Mouse (Mus musculus): ENCODE measurements around the gene Cebpzos. TPM values are rescaled to one million over a fixed set of nuclear protein-coding genes. Genes with fewer than 3 reads are reported as not detected.

Gene Cebpzos
- polyA plus RNA-seq, 1 experiment from 2014 or later, result 121 TPM

- no peaks in the 10 kb centered on the region for H3K9me3 ChIP-seq (replicated peaks; ENCODE audit: control insufficient read depth, low read length)
- ATAC-seq (no peak), DNase-seq (ENCODE audit: low spot score) (no peak)
- H3K4me1 ChIP-seq (ENCODE audit: control insufficient read depth, insufficient read depth, low read length), result 0 out of 2 replicates have a peak, but pooled peaks cover 3% of the 10 kb centered on the region
- WGBS, result 85% methylated on average over 9 of the region's 9 CpGs
- H3K4me2 ChIP-seq (ENCODE audit: low read length), result no peak overlapping the region
- H3K4me3 ChIP-seq (ENCODE audit: low read depth, low read length), result no peak overlapping the region
- no peak overlapping the region for H3K9ac ChIP-seq (ENCODE audit: low read length)
- H3K27ac ChIP-seq (ENCODE audit: low read depth, low read length), result no peak overlapping the region
- H3K36me3 ChIP-seq (ENCODE audit: control insufficient read depth, insufficient read depth, low read length), result no peaks in the 10 kb centered on the region
- no peaks in the 10 kb centered on the region for H3K27me3 ChIP-seq (replicated peaks; ENCODE audit: control insufficient read depth, insufficient read depth, low read length)
Observed at GRCm38 (mm10) chr17:78891020-78891419, 25.3 kb upstream of the Cebpzos start.

GRCm38 (mm10) chr17:78894991-78895390 lies 21.3 kb upstream of the Cebpzos start:
- DNase-seq (ENCODE audit: low spot score) (no peak), ATAC-seq (no peak)
- Histone ChIP-seq H3K27ac (ENCODE audit: low read depth, low read length) (no peak overlapping the region), H3K4me3 (ENCODE audit: low read depth, low read length) (no peak overlapping the region), H3K4me1 (ENCODE audit: control insufficient read depth, insufficient read depth, low read length) (0 out of 2 replicates have a peak, but pooled peaks cover 3% of the 10 kb centered on the region), H3K9me3 (replicated peaks; ENCODE audit: control insufficient read depth, low read length) (no peaks in the 10 kb centered on the region), H3K4me2 (ENCODE audit: low read length) (no peak overlapping the region), H3K36me3 (ENCODE audit: control insufficient read depth, insufficient read depth, low read length) (no peaks in the 10 kb centered on the region), H3K9ac (ENCODE audit: low read length) (no peak overlapping the region), H3K27me3 (replicated peaks; ENCODE audit: control insufficient read depth, insufficient read depth, low read length) (no peaks in the 10 kb centered on the region)
- 92% methylated on average over 7 of the region's 7 CpGs for WGBS

- Histone ChIP-seq H3K27ac (ENCODE audit: low read depth, low read length) (no peak overlapping the region), H3K4me3 (ENCODE audit: low read depth, low read length) (no peak overlapping the region), H3K4me1 (ENCODE audit: control insufficient read depth, insufficient read depth, low read length) (0 out of 2 replicates have a peak, but pooled peaks cover 3% of the 10 kb centered on the region), H3K27me3 (replicated peaks; ENCODE audit: control insufficient read depth, insufficient read depth, low read length) (no peaks in the 10 kb centered on the region), H3K9ac (ENCODE audit: low read length) (no peak overlapping the region), H3K4me2 (ENCODE audit: low read length) (peak overlapping the region; percentile 19; the same call in 1 of the 2 replicates), H3K9me3 (replicated peaks; ENCODE audit: control insufficient read depth, low read length) (no peaks in the 10 kb centered on the region), H3K36me3 (ENCODE audit: control insufficient read depth, insufficient read depth, low read length) (no peaks in the 10 kb centered on the region)
- no peak for ATAC-seq
- 42% methylated on average over 8 of the region's 8 CpGs for WGBS
- peak; percentile 83 for DNase-seq (ENCODE audit: low spot score)
Observed at GRCm38 (mm10) chr17:78895394-78895793, 20.9 kb upstream of the Cebpzos start.

- Histone ChIP-seq H3K27ac (ENCODE audit: low read depth, low read length) (no peak overlapping the region), H3K4me1 (ENCODE audit: control insufficient read depth, insufficient read depth, low read length) (no peaks in the 10 kb centered on the region), H3K4me2 (ENCODE audit: low read length) (no peak overlapping the region), H3K27me3 (replicated peaks; ENCODE audit: control insufficient read depth, insufficient read depth, low read length) (no peaks in the 10 kb centered on the region), H3K9me3 (replicated peaks; ENCODE audit: control insufficient read depth, low read length) (no peaks in the 10 kb centered on the region), H3K36me3 (ENCODE audit: control insufficient read depth, insufficient read depth, low read length) (no peaks in the 10 kb centered on the region), H3K4me3 (ENCODE audit: low read depth, low read length) (no peak overlapping the region), H3K9ac (ENCODE audit: low read length) (no peak overlapping the region)
- WGBS, result 86% methylated on average over 2 of the region's 2 CpGs
- ATAC-seq (no peak), DNase-seq (ENCODE audit: low spot score) (no peak)
Observed at GRCm38 (mm10) chr17:78903158-78903557, 13.1 kb upstream of the Cebpzos start.

GRCm38 (mm10) chr17:78906892-78907291 lies 9.4 kb upstream of the Cebpzos start, which contains the start of gene Sult6b1:
Gene Sult6b1, minus strand, starts transcription at chr17:78906992.
- WGBS, result 87% methylated on average over 5 of the region's 5 CpGs
- Histone ChIP-seq H3K27ac (ENCODE audit: low read depth, low read length) (no peak within 1 kb of the TSS), H3K36me3 (ENCODE audit: control insufficient read depth, insufficient read depth, low read length) (no peaks in the 10 kb centered on the region), H3K4me1 (ENCODE audit: control insufficient read depth, insufficient read depth, low read length) (no peaks in the 10 kb centered on the region), H3K27me3 (replicated peaks; ENCODE audit: control insufficient read depth, insufficient read depth, low read length) (no peaks in the 10 kb centered on the region), H3K9me3 (replicated peaks; ENCODE audit: control insufficient read depth, low read length) (no peaks in the 10 kb centered on the region), H3K9ac (ENCODE audit: low read length) (no peak within 1 kb of the TSS), H3K4me3 (ENCODE audit: low read depth, low read length) (no peak within 1 kb of the TSS), H3K4me2 (ENCODE audit: low read length) (no peak within 1 kb of the TSS)
- no peak for ATAC-seq
- DNase-seq (ENCODE audit: low spot score), result no peak

- ATAC-seq (no peak), DNase-seq (ENCODE audit: low spot score) (no peak)
- H3K4me1 ChIP-seq (ENCODE audit: control insufficient read depth, insufficient read depth, low read length), result no peaks in the 10 kb centered on the region
- H3K27me3 ChIP-seq (replicated peaks; ENCODE audit: control insufficient read depth, insufficient read depth, low read length), result no peaks in the 10 kb centered on the region
- H3K9me3 ChIP-seq (replicated peaks; ENCODE audit: control insufficient read depth, low read length), result no peaks in the 10 kb centered on the region
- no peak overlapping the region for H3K4me2 ChIP-seq (ENCODE audit: low read length)
- no peak overlapping the region for H3K27ac ChIP-seq (ENCODE audit: low read depth, low read length)
- WGBS, result 74% methylated on average over 2 of the region's 2 CpGs
- H3K4me3 ChIP-seq (ENCODE audit: low read depth, low read length), result no peak overlapping the region
- H3K9ac ChIP-seq (ENCODE audit: low read length), result no peak overlapping the region
- no peaks in the 10 kb centered on the region for H3K36me3 ChIP-seq (ENCODE audit: control insufficient read depth, insufficient read depth, low read length)
Observed at GRCm38 (mm10) chr17:78909374-78909773, 6.9 kb upstream of the Cebpzos start.

- Histone ChIP-seq H3K9ac (ENCODE audit: low read length) (peak overlapping the region; percentile 33; the same call in 1 of the 2 replicates), H3K27me3 (replicated peaks; ENCODE audit: control insufficient read depth, insufficient read depth, low read length) (no peaks in the 10 kb centered on the region), H3K4me3 (ENCODE audit: low read depth, low read length) (peak overlapping the region; percentile 30), H3K9me3 (replicated peaks; ENCODE audit: control insufficient read depth, low read length) (no peaks in the 10 kb centered on the region), H3K4me1 (ENCODE audit: control insufficient read depth, insufficient read depth, low read length) (peaks cover 10% of the 10 kb centered on the region; the same call in 1 of the 2 replicates), H3K4me2 (ENCODE audit: low read length) (peak overlapping the region; percentile 48), H3K36me3 (ENCODE audit: control insufficient read depth, insufficient read depth, low read length) (0 out of 2 replicates have a peak, but pooled peaks cover under 1% of the 10 kb centered on the region), H3K27ac (ENCODE audit: low read depth, low read length) (no peak overlapping the region)
- ATAC-seq (peak; percentile 59), DNase-seq (ENCODE audit: low spot score) (peak; percentile 80)
- WGBS, result 30% methylated on average over 6 of the region's 6 CpGs
Observed at GRCm38 (mm10) chr17:78912861-78913281, 3.4 kb upstream of the Cebpzos start.

- ATAC-seq, result no peak
- H3K9ac ChIP-seq (ENCODE audit: low read length), result no peak overlapping the region
- no peak for DNase-seq (ENCODE audit: low spot score)
- no peaks in the 10 kb centered on the region for H3K9me3 ChIP-seq (replicated peaks; ENCODE audit: control insufficient read depth, low read length)
- peaks cover 10% of the 10 kb centered on the region; the same call in 1 of the 2 replicates for H3K4me1 ChIP-seq (ENCODE audit: control insufficient read depth, insufficient read depth, low read length)
- H3K27me3 ChIP-seq (replicated peaks; ENCODE audit: control insufficient read depth, insufficient read depth, low read length), result no peaks in the 10 kb centered on the region
- H3K27ac ChIP-seq (ENCODE audit: low read depth, low read length), result no peak overlapping the region
- 86% methylated on average over 3 of the region's 3 CpGs for WGBS
- H3K4me2 ChIP-seq (ENCODE audit: low read length), result no peak overlapping the region
- H3K36me3 ChIP-seq (ENCODE audit: control insufficient read depth, insufficient read depth, low read length), result peaks cover 9% of the 10 kb centered on the region; the same call in 1 of the 2 replicates
- H3K4me3 ChIP-seq (ENCODE audit: low read depth, low read length), result no peak overlapping the region
Observed at GRCm38 (mm10) chr17:78913921-78914320, 2.4 kb upstream of the Cebpzos start.

GRCm38 (mm10) chr17:78915772-78916171 lies 528 bp upstream of the Cebpzos start:
- H3K27ac ChIP-seq (ENCODE audit: low read depth, low read length), result peak overlapping the region; percentile 76; the same call in 1 of the 2 replicates
- H3K4me3 ChIP-seq (ENCODE audit: low read depth, low read length), result peak overlapping the region; percentile 58
- H3K9ac ChIP-seq (ENCODE audit: low read length), result peak overlapping the region; percentile 79
- H3K4me2 ChIP-seq (ENCODE audit: low read length), result peak overlapping the region; percentile 72
- 53% methylated on average over 6 of the region's 6 CpGs for WGBS
- no peaks in the 10 kb centered on the region for H3K27me3 ChIP-seq (replicated peaks; ENCODE audit: control insufficient read depth, insufficient read depth, low read length)
- peaks cover 10% of the 10 kb centered on the region; the same call in 1 of the 2 replicates for H3K4me1 ChIP-seq (ENCODE audit: control insufficient read depth, insufficient read depth, low read length)
- H3K9me3 ChIP-seq (replicated peaks; ENCODE audit: control insufficient read depth, low read length), result no peaks in the 10 kb centered on the region
- H3K36me3 ChIP-seq (ENCODE audit: control insufficient read depth, insufficient read depth, low read length), result peaks cover 21% of the 10 kb centered on the region
- peak; percentile 13 for ATAC-seq
- peak; percentile 46 for DNase-seq (ENCODE audit: low spot score)
